Comparison of ENCODE assay signal across 8 mouse cellular contexts in the genomic region with DNA sequence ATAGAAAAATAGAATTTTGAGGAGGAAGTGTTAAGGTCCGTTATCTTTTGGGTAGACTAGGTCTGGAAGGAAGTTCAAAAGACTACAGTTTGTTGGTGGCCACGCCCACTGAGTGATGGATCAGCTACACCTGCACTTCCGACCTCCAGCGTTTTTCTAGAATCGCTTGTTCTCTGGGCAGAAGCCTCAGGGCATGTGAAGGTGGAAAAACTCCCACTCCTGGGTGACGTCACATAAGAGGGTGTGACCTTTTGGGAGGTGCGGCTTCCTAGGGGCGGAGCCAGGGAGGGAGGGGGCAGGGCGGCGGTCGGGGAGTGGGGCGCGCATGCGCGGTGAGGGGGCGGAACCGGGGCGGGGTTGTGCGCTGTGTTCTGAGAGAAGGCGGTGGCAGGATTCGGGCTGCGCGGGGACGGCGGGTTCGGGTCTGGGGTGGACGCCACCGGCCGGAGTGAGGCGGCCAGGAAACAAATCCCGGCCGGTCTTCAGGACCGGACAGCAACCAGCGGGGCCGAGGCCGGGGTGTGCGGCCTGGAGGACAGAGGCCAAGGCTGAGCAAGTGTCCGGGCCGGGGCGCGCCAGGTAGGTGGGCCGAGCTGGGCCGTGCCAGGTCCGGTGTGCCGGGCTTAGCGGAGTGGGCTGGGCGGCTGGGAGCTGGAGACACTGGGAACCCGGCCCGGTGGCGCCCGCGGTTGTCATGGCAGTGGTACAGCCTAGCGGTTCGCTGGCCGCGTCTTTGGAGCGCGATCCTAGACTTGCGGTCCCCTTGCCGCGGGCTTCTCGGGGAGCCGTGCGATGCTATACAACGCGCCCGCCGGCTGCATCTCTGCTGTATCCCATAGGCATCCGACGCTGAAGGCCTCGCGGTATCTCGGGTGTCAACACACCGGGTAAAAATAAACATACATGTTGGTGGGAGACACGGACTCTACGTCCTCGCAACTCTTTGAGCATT. TPM values are rescaled to one million over a fixed set of nuclear protein-coding genes. Genes with fewer than 3 reads are reported as not detected.
DNase-seq lines count a peak whose midpoint lies in the region; ATAC-seq and TF ChIP-seq lines count a peak whose summit lies in the region.

A gene (plus strand): TSS at position 326 of the 952 bp plus-strand sequence.

- 1% methylated on average over 73 of the region's 77 CpGs for WGBS in hindbrain, embryonic 13.5 days

- peak within 1 kb of the TSS; percentile 63 for H3K4me2 ChIP-seq in hindbrain, embryonic 13.5 days

- H3K9ac ChIP-seq in hindbrain, embryonic 13.5 days = peak within 1 kb of the TSS; percentile 94

- CTCF ChIA-PET in Patski (lab: Charles Lee) = no interaction called here

- H3K27ac ChIP-seq in hindbrain, embryonic 13.5 days = peak within 1 kb of the TSS; percentile 84

- ATAC-seq in Patski = peak; percentile 91
- ATAC-seq in hindbrain, embryonic 13.5 days (ENCODE audit: low FRiP score) = peak; percentile 94

- peaks cover 12% of the 10 kb centered on the region for H3K27me3 ChIP-seq in Patski
- H3K27me3 ChIP-seq in hindbrain, embryonic 13.5 days = 0 out of 2 replicates have a peak, but pooled peaks cover 3% of the 10 kb centered on the region

- H3K4me3 ChIP-seq in hindbrain, embryonic 13.5 days = peak within 1 kb of the TSS; percentile 96

- no peak for TF ChIP-seq CTCF in Patski (IDR thresholded peaks at IDR 0.05)

- H3K36me3 ChIP-seq in hindbrain, embryonic 13.5 days = no peaks in the 10 kb centered on the region

- POLR2A ChIA-PET in Patski (lab: Charles Lee) = no interaction called here

- in situ Hi-C loops in Patski (cut with MboI; ENCODE audit: low pct_unique_long_range_greater_than_20kb) = no loop called here

- peak; percentile 65 for DNase-seq in Patski (ENCODE audit: low read depth, low spot score)
- peak; percentile 99 to 100 for DNase-seq in cerebellum, postnatal 14 days
- DNase-seq in frontal cortex, postnatal 14 days (ENCODE audit: low spot score in 2 of 2) = peak; percentile 72 to 83
- peak; percentile 96 to 97 for DNase-seq in layer of hippocampus, postnatal 25 days (ENCODE audit: extremely low spot score in 1 of 2, low spot score in 1 of 2)
- peak; percentile 93 for DNase-seq in lung, postnatal 25 days (ENCODE audit: low spot score)
- DNase-seq in retina, embryonic 14.5 days (ENCODE audit: low spot score) = peak; percentile 94
- peak; percentile 99 for DNase-seq in thymus, postnatal 4 days

- H3K4me1 ChIP-seq in hindbrain, embryonic 13.5 days (replicated peaks) = peaks cover 20% of the 10 kb centered on the region

- no peaks in the 10 kb centered on the region for H3K9me3 ChIP-seq in hindbrain, embryonic 13.5 days

RNA-seq across cellular contexts. Expression of the gene that starts here (rescaled TPM):
- 10.5 TPM for polyA plus RNA-seq in Patski (2021)
- polyA plus RNA-seq in hindbrain, embryonic 13.5 days (2015; fragmentation: Nextera tagmentation; extraction: Ambion mirVana) = 59.1 and 60.9 TPM in 2 replicates
- total RNA-seq in layer of hippocampus, postnatal 25 days (2021) = 100 to 1,000 TPM; 149 to 156 TPM

Comparison
In these comparisons a context has a peak if more than half of its experiments do, and no peak if none do; other contexts are left out.
1. Peak in every context shown above with its lines: DNase-seq, ATAC-seq, H3K4me3 ChIP-seq and H3K27ac ChIP-seq.